Mouse (Mus musculus) brain, embryonic 14.5 days (tissue): Measurements from ENCODE around the gene Rapgef1. TPM values are rescaled to one million over a fixed set of nuclear protein-coding genes. Genes with fewer than 3 reads are reported as not detected.
A peak's percentile ranks its signal among the peaks of the same experiment; 100 is the strongest.

Source experiments
- DNase-seq: peaks from one replicate; pipeline ENCODE4 v3.0.0-alpha.2; 2011; ENCODE audit warnings: low read depth
- CTCF ChIP-seq: fragments of 200-500 bp; IDR thresholded peaks from 2 replicates; pipeline ENCODE4 v1.5.1; 2012; ENCODE audit warnings: inconsistent platforms, mild to moderate bottlenecking, moderate library complexity, borderline replicate concordance; ENCODE audit not compliant: insufficient read depth, insufficient read length; ENCODE audit errors: extremely low read depth
- POLR2A ChIP-seq: fragments of 200-500 bp; IDR thresholded peaks from 2 replicates; pipeline ENCODE4 v1.6.1; 2012; ENCODE audit warnings: mild to moderate bottlenecking, inconsistent platforms, borderline replicate concordance; ENCODE audit not compliant: poor library complexity, insufficient read depth, insufficient read length, severe bottlenecking; ENCODE audit errors: extremely low read depth
- polyA plus RNA-seq: library from polyadenylated mRNA; depleted of rRNA; stranded (reverse); fragments of >200 nt; gene quantifications from 2 replicates; pipeline ENCODE4 v1.2.3, GENCODE M21; 2012

The Rapgef1 gene
- polyA plus RNA-seq, 1 experiment, result 101 TPM

DNA sequence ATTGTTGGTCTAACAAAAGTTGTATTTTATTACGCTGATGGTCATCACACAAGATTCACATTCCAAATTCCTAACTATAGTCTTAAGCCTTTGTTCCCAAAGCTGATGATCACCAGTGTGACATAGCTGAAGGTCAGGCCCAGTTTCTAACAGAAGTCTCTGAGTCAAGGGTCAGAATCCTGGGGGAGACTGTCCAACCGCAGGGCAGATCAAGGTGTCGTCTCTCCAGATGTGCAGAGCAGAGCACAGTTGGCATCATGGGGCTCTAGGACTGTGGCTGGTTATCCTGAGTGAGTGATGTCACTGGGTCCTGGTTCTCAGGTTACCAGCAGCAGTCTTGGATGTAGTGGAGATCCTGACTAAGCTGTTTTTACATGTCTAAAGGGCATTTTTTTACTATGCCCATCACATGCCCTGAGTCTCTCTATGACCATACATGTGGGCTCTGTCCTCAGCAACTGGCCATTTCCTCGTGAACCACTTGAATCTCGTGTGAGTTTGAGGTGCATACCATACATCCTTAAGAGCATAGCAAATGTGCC is 16.5 kb downstream of the Rapgef1 start:
- no peak for DNase-seq
- no peak for TF ChIP-seq POLR2A

DNA sequence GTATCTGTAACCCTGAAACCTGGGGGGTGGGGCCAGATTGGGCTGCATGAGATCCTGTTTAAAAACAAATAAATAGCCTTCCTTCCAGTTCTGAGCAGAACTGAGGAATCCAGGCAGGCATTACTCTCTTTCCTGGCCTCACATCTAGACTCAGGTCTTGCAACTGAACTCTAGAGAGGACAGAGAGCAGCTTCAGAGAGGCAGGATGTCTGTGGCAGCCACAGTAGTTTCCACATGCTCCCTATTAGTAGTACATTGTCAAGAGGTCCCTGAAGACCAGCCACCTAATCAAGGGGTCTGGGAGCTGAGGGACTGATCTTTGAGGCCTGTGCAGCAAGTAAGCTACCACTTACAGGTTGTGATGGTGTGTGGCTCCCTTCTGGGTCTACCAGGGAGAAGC is 18.0 kb downstream of the Rapgef1 start:
- DNase-seq, result no peak
- TF ChIP-seq CTCF (no peak), POLR2A (no peak)

DNA sequence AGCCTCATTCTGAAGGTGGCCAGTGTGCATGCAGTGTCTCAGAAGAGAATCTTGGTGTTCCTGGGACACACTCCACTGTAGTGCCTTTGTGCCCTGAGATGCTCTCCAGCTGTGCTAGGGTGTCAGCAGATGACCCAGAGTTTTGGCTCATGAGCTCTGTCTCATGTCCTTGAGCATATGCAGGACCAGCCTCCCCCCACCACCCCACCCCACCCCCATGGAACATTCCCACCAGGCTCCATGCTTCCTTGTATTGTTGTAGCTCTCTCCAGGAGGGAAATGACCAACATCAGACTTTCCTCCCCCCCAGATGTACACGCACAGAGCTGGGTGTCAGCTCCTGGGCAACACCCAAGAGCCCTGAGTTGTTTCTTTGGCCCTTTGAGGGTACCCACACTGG is 19.9 kb downstream of the Rapgef1 start:
- no peak for DNase-seq
- TF ChIP-seq POLR2A (no peak), CTCF (no peak)

GRCm38 (mm10) chr2:29639953-29640743 is 20.6 kb downstream of the Rapgef1 start:
- TF ChIP-seq CTCF (no peak), POLR2A (no peak)
- DNase-seq, result no peak

GRCm38 (mm10) chr2:29641707-29642106 is 22.2 kb downstream of the Rapgef1 start:
- no peak for DNase-seq
- TF ChIP-seq POLR2A, result no peak
- no peak for TF ChIP-seq CTCF

DNA sequence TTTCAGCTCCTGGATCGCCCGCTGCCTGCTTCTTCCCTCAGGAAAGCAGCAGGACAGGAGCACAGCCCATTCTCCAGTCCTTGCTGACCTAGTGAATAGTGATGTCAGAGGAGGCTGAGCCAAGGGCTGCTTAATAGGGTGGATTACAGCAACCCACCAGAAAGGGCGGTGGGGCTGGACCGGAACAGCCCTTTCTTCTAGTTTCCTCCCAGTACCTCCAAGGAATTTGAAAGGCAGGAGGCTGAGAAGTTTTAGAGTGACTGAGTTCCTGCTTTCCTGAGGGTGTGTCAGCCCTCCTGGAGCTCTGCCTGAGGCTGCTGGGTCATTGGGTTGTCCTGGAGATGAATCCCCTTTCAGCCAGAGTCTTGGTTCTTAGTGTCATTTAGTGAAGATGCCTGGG is 23.9 kb downstream of the Rapgef1 start:
- peak; percentile 34 for DNase-seq

GRCm38 (mm10) chr2:29645071-29645628 is 25.6 kb downstream of the Rapgef1 start:
- TF ChIP-seq POLR2A (no peak), CTCF (no peak)
- no peak for DNase-seq

More for the DNA sequence above, 23.9 kb downstream of the Rapgef1 start:
- no peak for TF ChIP-seq CTCF

- TF ChIP-seq POLR2A, result no peak
- no peak for TF ChIP-seq CTCF
- DNase-seq, result peak; percentile 47
Measured at GRCm38 (mm10) chr2:29646613-29647012, 27.1 kb downstream of the Rapgef1 start.

DNA sequence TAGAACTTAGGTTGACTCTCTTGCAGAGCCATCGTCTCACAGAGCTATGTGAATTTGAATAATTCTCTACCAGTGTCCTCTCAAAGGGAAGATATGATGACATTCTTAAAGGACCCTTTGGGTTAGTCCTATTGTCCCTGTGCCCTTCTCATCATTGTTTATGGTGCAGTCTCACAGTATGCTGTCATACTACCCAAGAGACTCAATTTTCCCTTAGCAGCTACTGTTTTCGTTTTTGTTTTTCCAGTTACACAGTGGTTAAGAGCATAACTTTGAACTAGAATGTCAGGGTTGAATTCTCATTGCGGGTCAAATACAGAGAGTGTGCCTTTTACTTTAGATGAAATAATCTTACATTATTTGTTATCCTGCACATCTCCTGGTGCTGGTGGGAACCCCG is 27.6 kb downstream of the Rapgef1 start:
- no peak for DNase-seq
- no peak for TF ChIP-seq POLR2A
- TF ChIP-seq CTCF, result no peak

- DNase-seq, result peak; percentile 59
- TF ChIP-seq POLR2A (no peak), CTCF (no peak)
Measured at GRCm38 (mm10) chr2:29647808-29648207, 28.3 kb downstream of the Rapgef1 start.

- no peak for DNase-seq
- TF ChIP-seq POLR2A (no peak), CTCF (no peak)
Measured at GRCm38 (mm10) chr2:29648956-29649794, 29.7 kb downstream of the Rapgef1 start.

GRCm38 (mm10) chr2:29649795-29650457 is 30.4 kb downstream of the Rapgef1 start:
- TF ChIP-seq POLR2A, result no peak
- TF ChIP-seq CTCF, result no peak
- DNase-seq, result no peak
